In the genomic region with DNA sequence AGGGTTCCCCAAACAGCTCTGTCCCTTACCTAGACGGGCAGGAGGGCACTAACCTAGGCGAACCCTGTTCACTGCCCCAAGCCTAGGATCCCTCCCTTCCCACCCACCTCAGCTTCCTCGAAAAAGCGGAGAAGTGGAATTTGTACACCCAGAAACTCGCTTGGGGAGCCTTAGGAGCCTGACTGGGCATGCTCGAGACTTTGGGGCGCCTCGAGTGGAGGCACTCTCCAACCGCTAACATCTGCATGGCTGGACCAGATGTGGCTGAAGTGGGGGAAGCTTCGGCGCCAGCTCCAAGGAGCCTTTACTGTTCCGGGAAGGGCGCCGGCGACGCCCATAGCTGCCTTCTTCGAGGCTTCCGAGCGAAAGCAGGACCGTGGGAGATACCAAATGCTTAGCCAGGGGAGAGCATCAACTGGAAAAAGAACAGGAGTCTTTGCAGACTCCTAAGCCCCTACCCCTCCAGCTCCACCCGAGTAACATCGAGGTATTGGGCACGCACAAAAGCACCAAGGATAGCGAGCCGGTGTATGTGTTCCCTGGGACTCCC, we compare ENCODE assay signal across 10 mouse cellular contexts. TPM values are rescaled to one million over a fixed set of nuclear protein-coding genes. Genes with fewer than 3 reads are reported as not detected.
DNase-seq lines count a peak whose midpoint lies in the region; ATAC-seq and TF ChIP-seq lines count a peak whose summit lies in the region.
"Had no signal": no experiment of that assay in that cellular context is flagged by ENCODE, and none has a peak within 500 bp of the region (broad histone marks: within the 10 kb centered on the region; RNA-seq: fewer than 3 reads in every experiment).

No protein-coding gene starts in this region.

- no peaks in the 10 kb centered on the region for H3K36me3 ChIP-seq in heart, embryonic 12.5 days

- no peak for DNase-seq in heart, postnatal 25 days (ENCODE audit: low spot score)
- DNase-seq in cerebellum, adult 9-10 months, result peak; percentile 62
- peak; percentile 2 to 49 for DNase-seq in frontal cortex, adult 2 months (ENCODE audit: extremely low spot score in 1 of 2, low spot score in 1 of 2)
- peak; percentile 14 to 32 for DNase-seq in left cerebral cortex, postnatal 10 days (ENCODE audit: extremely low spot score in 1 of 2, low spot score in 2 of 2)
- no peak for DNase-seq in yolk sac, embryonic 10.5 days (ENCODE audit: low spot score)
- DNase-seq in urinary bladder, postnatal 25 days (ENCODE audit: low spot score), result no peak

- ATAC-seq in heart, embryonic 12.5 days (ENCODE audit: insufficient number of reproducible peaks, low FRiP score), result no peak

- no peak overlapping the region for H3K9ac ChIP-seq in heart, embryonic 12.5 days

- intact Hi-C loops in heart, postnatal 25 days (cut with DNase I), result no loop called here
- intact Hi-C loops in left cerebral cortex, postnatal 10 days (cut with DNase I), result loop anchor here (10.0 kb wide), 2 partner anchors 875 to 1275 kb away; no protein-coding TSS in a partner anchor

- H3K27me3 ChIP-seq in heart, embryonic 12.5 days (replicated peaks), result peaks cover 27% of the 10 kb centered on the region

- WGBS in heart, embryonic 12.5 days, result 11% methylated on average over 25 of the region's 25 CpGs
- 18% methylated on average over 25 of the region's 25 CpGs for WGBS in olfactory bulb, adult 2 months

- no peak for TF ChIP-seq CTCF in olfactory bulb, adult 2 months (IDR thresholded peaks at IDR 0.05; ENCODE audit: insufficient read depth, low read depth, low read length)

- no peak overlapping the region for H3K27ac ChIP-seq in heart, embryonic 12.5 days (ENCODE audit: poor library complexity, severe bottlenecking)
- no peak overlapping the region for H3K27ac ChIP-seq in olfactory bulb, adult 2 months (ENCODE audit: insufficient read depth, low read depth, low read length)

- peak overlapping the region; percentile 46 for H3K4me3 ChIP-seq in heart, embryonic 12.5 days
- H3K4me3 ChIP-seq in olfactory bulb, adult 2 months (ENCODE audit: insufficient read depth, low read depth, low read length), result peak overlapping the region; percentile 57
- H3K4me3 ChIP-seq: myocyte had no signal

- H3K4me2 ChIP-seq in heart, embryonic 12.5 days, result peak overlapping the region; percentile 73

- H3K9me3 ChIP-seq in heart, embryonic 12.5 days (replicated peaks), result 0 out of 2 replicates have a peak, but pooled peaks cover 4% of the 10 kb centered on the region

- TF ChIP-seq POLR2A in olfactory bulb, adult 2 months (IDR thresholded peaks at IDR 0.05; ENCODE audit: insufficient read depth, low read depth, low read length), result no peak

- H3K4me1 ChIP-seq in heart, embryonic 12.5 days (replicated peaks), result no peaks in the 10 kb centered on the region
- peaks cover 2% of the 10 kb centered on the region; the same call in 1 of the 2 replicates for H3K4me1 ChIP-seq in olfactory bulb, adult 2 months (ENCODE audit: control insufficient read depth, insufficient read depth, low read length)

RNA-seq across cellular contexts. Expression of gene Tenm1, which starts 1.1 kb away (rescaled TPM):
- 0.06 TPM in 1 of 2 replicates, not detected in the other for polyA plus RNA-seq in heart, embryonic 12.5 days (2016; fragmentation: Nextera tagmentation; extraction: Ambion mirVana)
- under 1 TPM; 0.03 to 0.10 TPM for total RNA-seq in heart, postnatal 25 days (2021)
- polyA plus RNA-seq in frontal cortex, adult 2 months (2012; rRNA removed), result 11.9 and 14.6 TPM in 2 replicates
- total RNA-seq in left cerebral cortex, postnatal 10 days (2021), result 10 to 100 TPM; 77.8 to 84.5 TPM
- polyA plus RNA-seq in olfactory bulb, adult 2 months (2012; ENCODE audit: insufficient read depth, insufficient read length, low replicate concordance, missing spikeins), result not detected in 2 replicates
- polyA plus RNA-seq: C2C12, myocyte had no signal

Comparison
In these comparisons a context has a peak if more than half of its experiments do, and no peak if none do; other contexts are left out.
1. DNase-seq: peak in cerebellum, adult 9-10 months (single experiment), frontal cortex, adult 2 months (2 of 2) and left cerebral cortex, postnatal 10 days (2 of 2); none in heart, postnatal 25 days (single experiment), yolk sac, embryonic 10.5 days (single experiment) and urinary bladder, postnatal 25 days (single experiment).
2. RNA of gene Tenm1, which starts 1.1 kb away (polyA plus RNA-seq): 11.9 to 14.6 TPM in frontal cortex, adult 2 months; 0.06 TPM in heart, embryonic 12.5 days and not detected in olfactory bulb, adult 2 months; every median in the first group is over 10 times any median in the second.